Mouse (Mus musculus) ovary, adult 18-20 months (tissue): ENCODE data around the gene Acp7.

Experiments used
- DNase-seq: peaks from one replicate; pipeline ENCODE4 v3.0.0; 2022; ENCODE audit warnings: low spot score, mixed read lengths

Acp7 gene

GRCm38 (mm10) chr7:28601668-28602067 is 29.5 kb downstream of the Acp7 start:
- DNase-seq, result no peak

GRCm38 (mm10) chr7:28601029-28601428 is 30.1 kb downstream of the Acp7 start:
- DNase-seq, result no peak

GRCm38 (mm10) chr7:28598951-28599350 is 32.2 kb downstream of the Acp7 start:
- no peak for DNase-seq

- DNase-seq, result peak; percentile 98
Measured at GRCm38 (mm10) chr7:28597642-28598446, 33.3 kb downstream of the Acp7 start, which contains the start of the genes Samd4b and Pak4. Gene Samd4b, minus strand, starts transcription at chr7:28598144. Gene Pak4, minus strand, starts transcription at chr7:28598185.

GRCm38 (mm10) chr7:28597277-28597570 is 33.9 kb downstream of the Acp7 start:
- DNase-seq, result no peak

- peak; percentile 58 for DNase-seq
Measured at GRCm38 (mm10) chr7:28596436-28597276, 34.5 kb downstream of the Acp7 start.

GRCm38 (mm10) chr7:28595751-28596435 is 35.2 kb downstream of the Acp7 start:
- DNase-seq, result no peak

- DNase-seq, result no peak
Measured at GRCm38 (mm10) chr7:28593206-28594111, 37.7 kb downstream of the Acp7 start.

GRCm38 (mm10) chr7:28591862-28592261 is 39.3 kb downstream of the Acp7 start:
- DNase-seq, result no peak

- DNase-seq, result no peak
Measured at GRCm38 (mm10) chr7:28587644-28588043, 43.5 kb downstream of the Acp7 start.

- DNase-seq, result no peak
Measured at GRCm38 (mm10) chr7:28586663-28587411, 44.3 kb downstream of the Acp7 start.

GRCm38 (mm10) chr7:28585001-28585400 is 46.1 kb downstream of the Acp7 start:
- DNase-seq, result no peak

GRCm38 (mm10) chr7:28584468-28584867 is 46.7 kb downstream of the Acp7 start:
- no peak for DNase-seq

- DNase-seq, result no peak
Measured at GRCm38 (mm10) chr7:28583570-28584344, 47.4 kb downstream of the Acp7 start.

- DNase-seq, result no peak
Measured at GRCm38 (mm10) chr7:28582841-28583240, 48.3 kb downstream of the Acp7 start.

GRCm38 (mm10) chr7:28581721-28582120 is 49.4 kb downstream of the Acp7 start:
- no peak for DNase-seq

GRCm38 (mm10) chr7:28579826-28580225 is 51.3 kb downstream of the Acp7 start:
- DNase-seq, result no peak

GRCm38 (mm10) chr7:28578543-28579053 is 52.5 kb downstream of the Acp7 start:
- no peak for DNase-seq

- DNase-seq, result peak; percentile 30
Measured at GRCm38 (mm10) chr7:28577826-28578542, 53.1 kb downstream of the Acp7 start.
